Mouse (Mus musculus): ENCODE data around the gene Anks1.
"Not testable (repeated sequence)": the region's sequence is repeated elsewhere in the genome, so short reads cannot be mapped to it uniquely, and the experiment has no call there.

The Anks1 gene

DNA sequence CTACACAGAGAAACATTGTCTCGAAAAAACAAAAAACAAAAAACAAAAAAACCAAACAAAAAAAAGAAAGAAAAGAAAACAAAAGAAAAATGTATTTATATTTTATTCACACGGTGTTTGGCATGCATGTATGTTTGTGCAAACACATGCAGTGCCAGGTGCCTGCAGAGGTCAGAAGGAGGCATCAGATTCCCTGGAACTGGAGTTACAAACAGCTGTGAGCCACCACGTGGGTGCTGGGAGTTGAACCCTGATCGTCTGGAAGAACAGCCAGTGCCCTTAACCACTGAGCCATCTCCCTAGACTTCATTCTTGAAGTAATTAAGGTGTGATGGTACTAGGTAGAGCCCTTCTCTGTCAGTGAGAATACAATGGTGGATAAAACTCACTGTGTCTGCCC is 57.0 kb downstream of the Anks1 start:
- DNase-seq (ENCODE audit: low spot score in 2 of 2), result no peak

GRCm38 (mm10) chr17:27966508-27967021 is 57.5 kb downstream of the Anks1 start:
- peak in 1 of 2 experiments; percentile 32 for DNase-seq (ENCODE audit: low spot score in 2 of 2)

DNA sequence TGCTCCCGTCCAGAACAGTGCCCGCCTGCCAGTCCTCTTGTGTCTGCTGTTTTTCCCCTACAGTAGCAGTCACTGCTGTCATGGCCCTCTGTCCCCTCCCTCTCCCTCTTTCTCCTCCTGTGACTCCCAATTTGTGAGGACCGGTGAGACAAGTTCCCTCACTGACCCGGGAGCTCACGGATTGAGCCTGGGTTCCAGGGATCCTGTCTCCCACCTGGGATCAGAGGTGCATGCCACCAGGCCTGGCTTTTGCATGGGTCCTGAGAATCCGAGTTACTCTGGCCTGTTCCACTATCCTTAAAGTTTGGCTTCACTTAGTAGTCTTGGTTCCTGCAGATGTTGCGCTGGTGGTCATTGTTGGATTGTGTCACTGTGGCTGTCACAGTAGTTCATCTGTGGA is 58.4 kb downstream of the Anks1 start:
- no peak for DNase-seq (ENCODE audit: low spot score in 2 of 2)

GRCm38 (mm10) chr17:27968033-27968750 is 59.1 kb downstream of the Anks1 start:
- no peak for DNase-seq (ENCODE audit: low spot score in 2 of 2)

- no peak for DNase-seq (ENCODE audit: low spot score in 2 of 2)
Measured at GRCm38 (mm10) chr17:27968903-27969302, 59.8 kb downstream of the Anks1 start.

DNA sequence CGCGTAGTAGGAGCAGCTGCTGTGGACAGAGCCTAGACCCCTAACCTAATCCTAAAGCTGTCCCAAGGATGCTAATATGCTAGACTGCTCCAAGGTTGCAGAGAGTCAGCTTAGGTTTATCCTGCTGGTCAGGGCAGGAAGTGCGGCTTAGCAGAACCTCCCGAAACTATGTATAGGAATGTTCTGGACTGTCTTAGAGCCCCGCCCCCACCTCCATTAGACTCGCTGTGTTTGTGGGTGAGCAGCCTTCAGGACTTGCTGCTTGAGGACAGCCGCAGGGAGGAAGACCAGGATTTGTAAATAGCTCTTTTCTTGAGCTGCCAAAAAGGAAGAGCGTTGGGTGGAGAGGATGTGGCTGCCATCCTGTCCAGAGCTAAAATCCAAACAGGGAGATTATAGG is 60.3 kb downstream of the Anks1 start:
- DNase-seq (ENCODE audit: low spot score in 2 of 2), result no peak

DNA sequence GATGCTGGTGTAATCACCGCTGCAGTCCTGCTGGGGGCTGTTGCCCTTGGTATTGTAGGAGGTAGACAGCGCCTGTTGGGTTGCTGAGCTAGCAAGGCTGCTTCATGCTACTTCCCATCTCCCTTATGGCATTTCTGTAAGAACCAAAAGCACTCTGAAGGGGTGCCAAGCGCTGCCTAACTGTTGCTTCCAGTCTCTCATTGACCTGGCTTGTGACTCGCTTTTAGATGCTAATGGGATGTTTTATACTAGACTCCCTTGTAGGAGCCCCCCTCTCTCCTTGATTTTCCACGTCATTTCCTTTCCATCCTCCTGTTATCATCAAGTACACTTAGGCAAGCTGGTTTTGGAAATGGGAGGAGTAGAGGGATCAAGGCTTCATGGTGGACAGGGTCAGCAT is 60.8 kb downstream of the Anks1 start:
- no peak for DNase-seq (ENCODE audit: low spot score in 2 of 2)

GRCm38 (mm10) chr17:27970305-27970704 is 61.2 kb downstream of the Anks1 start:
- DNase-seq (ENCODE audit: low spot score in 2 of 2), result no peak

- peak in 1 of 2 experiments; percentile 76 for DNase-seq (ENCODE audit: low spot score in 2 of 2)
Measured at GRCm38 (mm10) chr17:27971496-27971895, 62.4 kb downstream of the Anks1 start.

- DNase-seq (ENCODE audit: low spot score in 2 of 2), result no peak
Measured at GRCm38 (mm10) chr17:27973337-27973736, 64.2 kb downstream of the Anks1 start.

GRCm38 (mm10) chr17:27976266-27976665 is 67.2 kb downstream of the Anks1 start:
- DNase-seq (ENCODE audit: low spot score in 2 of 2), result no peak

GRCm38 (mm10) chr17:27977008-27977636 is 68.0 kb downstream of the Anks1 start:
- no peak for DNase-seq (ENCODE audit: low spot score in 2 of 2)

DNA sequence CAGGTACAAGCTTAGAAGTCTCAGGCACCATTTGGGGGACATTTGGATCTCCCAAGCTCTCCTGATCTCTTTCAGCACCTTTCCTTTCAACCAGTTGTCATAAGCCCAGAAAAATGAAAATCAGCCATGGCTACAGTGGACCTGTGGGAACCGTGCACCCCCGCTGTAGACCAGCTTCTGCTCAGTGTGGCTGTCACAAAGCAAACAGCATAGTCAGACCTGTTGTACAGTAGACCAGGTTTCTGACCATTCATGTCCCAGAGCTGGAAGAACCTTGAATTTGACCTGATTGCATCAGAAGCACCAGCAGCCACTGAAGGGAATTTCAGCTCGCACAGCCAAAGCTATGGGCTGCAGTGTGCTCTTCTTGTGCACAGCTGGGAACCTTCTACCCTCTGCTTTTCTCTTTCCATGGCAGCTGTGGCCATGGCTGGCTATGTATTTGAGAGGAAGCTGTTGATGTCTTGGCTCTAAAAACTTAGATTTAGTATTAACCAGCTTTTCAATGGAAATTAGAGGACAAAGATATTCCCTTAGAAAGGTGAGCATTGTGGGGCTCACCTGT is 71.4 kb downstream of the Anks1 start:
- DNase-seq (ENCODE audit: low spot score in 2 of 2), result no peak

- no peak for DNase-seq (ENCODE audit: low spot score in 2 of 2)
Measured at GRCm38 (mm10) chr17:27981451-27982069, 72.5 kb downstream of the Anks1 start.

- not testable (repeated sequence) for DNase-seq (ENCODE audit: low spot score in 2 of 2)
Measured at GRCm38 (mm10) chr17:27982070-27982457, 73.0 kb downstream of the Anks1 start.

GRCm38 (mm10) chr17:27982712-27983266 is 73.7 kb downstream of the Anks1 start:
- DNase-seq (ENCODE audit: low spot score in 2 of 2), result no peak

GRCm38 (mm10) chr17:27984421-27984820 is 75.3 kb downstream of the Anks1 start:
- no peak for DNase-seq (ENCODE audit: low spot score in 2 of 2)

DNA sequence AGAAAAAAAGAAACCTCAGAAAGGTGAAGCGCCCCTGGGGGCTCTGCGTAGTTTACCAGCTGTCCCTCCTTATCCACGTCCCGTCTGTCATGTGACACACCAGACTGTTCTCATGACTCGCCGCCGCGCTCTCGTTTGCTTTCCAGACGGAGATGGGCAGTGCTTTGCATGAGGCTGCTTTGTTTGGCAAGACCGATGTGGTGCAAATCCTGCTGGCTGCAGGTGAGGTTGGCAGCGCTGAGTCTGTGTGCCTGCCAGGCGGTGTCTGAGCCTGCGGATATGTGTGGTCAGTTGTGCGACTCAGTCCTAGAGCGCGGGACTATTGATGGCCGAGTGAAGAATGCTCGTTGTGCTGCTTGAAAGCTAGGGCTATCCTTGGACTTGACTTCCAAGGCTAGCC is 77.0 kb downstream of the Anks1 start:
- DNase-seq (ENCODE audit: low spot score in 2 of 2), result no peak

DNA sequence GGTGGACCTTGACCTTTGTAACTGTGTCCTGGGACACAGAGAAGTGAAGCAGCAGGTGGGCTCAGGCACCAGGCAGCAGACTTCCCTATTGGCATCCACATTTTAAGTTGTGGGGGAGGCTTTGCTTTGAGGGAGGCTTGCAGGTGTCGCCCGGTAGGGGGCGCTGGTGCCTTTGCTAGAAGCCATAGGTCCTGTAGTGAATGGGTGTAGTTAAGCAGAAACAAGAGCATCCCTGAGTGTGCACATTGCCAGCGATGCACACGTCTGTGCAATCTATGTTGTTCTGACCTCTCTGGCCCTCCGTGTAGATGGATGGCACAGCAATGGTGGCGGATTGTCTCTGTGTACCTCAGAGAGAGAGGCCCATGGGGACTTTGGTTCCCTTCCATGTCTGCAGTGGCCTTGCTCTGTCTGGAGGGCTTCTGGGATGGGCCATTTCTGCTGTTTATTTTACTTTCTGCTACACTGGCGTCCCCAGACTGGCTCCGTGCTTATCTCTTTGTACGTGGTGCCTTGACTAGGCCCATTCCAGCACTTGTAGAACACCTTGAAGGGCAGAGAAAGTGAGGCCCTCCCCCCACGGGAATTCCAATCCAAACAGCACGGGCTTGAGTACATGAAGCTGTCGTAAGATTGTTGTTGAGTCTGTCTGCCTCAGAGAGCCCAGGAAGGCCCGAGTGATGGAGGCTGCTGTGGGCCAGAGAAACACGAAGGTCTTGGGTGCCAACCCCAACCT is 80.9 kb downstream of the Anks1 start:
- peak; percentile 58 to 84 for DNase-seq (ENCODE audit: low spot score in 2 of 2)

GRCm38 (mm10) chr17:27994001-27994944 is 85.2 kb downstream of the Anks1 start:
- DNase-seq (ENCODE audit: low spot score in 2 of 2), result no peak
